Mouse (Mus musculus): Measurements from ENCODE around the gene Sptssb.

DNA sequence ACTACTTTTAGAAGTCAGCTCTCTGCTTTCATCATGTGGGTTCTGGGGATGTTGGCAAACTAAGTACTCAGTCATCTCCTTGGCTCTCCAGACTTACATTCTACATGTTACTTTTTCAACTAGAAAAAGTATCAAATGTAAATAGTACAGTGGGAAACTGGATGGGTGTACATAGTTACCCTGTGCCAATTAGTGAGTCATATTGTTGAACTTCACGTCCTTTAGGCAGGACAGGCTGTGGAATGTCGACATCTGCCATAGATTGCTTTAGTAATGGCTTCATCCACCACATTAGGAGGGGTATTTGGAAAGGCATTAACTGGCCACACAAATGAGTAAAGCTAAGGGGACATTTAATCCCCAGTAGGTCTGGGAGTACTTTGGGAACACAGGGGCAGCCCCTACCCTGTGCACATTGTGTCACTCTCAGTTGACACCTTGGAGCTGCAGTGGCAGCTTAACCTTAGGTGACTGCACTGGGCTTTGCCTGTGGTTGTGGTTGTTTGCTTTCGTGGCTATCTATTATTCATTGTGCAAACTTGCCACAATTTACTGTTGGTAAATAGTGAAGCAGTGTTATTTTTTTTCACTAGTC is 66.8 kb downstream of the Sptssb start:
- no peak for TF ChIP-seq CTCF (IDR thresholded peaks at IDR 0.05; ENCODE audit: extremely low read depth, insufficient read length, insufficient replicate concordance, low read depth, low read length)
- no peak for TF ChIP-seq POLR2A (IDR thresholded peaks at IDR 0.05; ENCODE audit: low read depth, low read length)
